Mouse (Mus musculus): ENCODE results near the gene Olfr1113.
"Not testable (repeated sequence)": the region's sequence is repeated elsewhere in the genome, so short reads cannot be mapped to it uniquely, and the experiment has no call there.

- TF ChIP-seq CTCF, EP300 (IDR thresholded peaks at IDR 0.05; ENCODE audit: low read depth): not testable (repeated sequence)
These were observed 41.0 kb upstream of the Olfr1113 start for GRCm38 (mm10) chr2:87167731-87168130.

Measured in liver, embryonic 14.5 days (tissue).